Mouse (Mus musculus): ENCODE measurements around the gene Atp6v1a.

The Atp6v1a gene

GRCm38 (mm10) chr16:44058745-44059144 is 80.8 kb downstream of the Atp6v1a start:
- peak; percentile 61 for DNase-seq

DNA sequence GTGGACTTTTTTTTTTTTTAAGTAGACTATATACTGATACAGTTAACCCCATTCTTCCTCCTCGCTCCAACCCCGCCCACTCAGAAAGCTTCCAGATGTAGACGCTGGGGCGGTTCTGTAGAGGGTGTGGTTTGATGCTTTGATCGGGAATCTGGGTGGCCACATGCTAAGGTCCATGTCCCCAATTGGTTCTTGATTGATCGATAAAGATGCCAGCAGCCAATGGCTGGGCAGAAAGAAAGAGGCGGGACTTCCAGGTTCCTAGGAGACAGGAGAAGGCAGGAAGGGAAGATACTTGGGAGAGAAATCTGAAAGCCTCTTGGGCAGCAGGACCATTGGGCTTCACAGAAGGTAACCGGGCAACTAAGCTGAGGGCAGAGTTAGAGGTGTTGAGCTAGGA is 83.7 kb downstream of the Atp6v1a start:
- DNase-seq, result no peak

GRCm38 (mm10) chr16:44053265-44053664 is 86.2 kb downstream of the Atp6v1a start:
- no peak for DNase-seq

- DNase-seq, result no peak
Measured at GRCm38 (mm10) chr16:44052390-44052789, 87.1 kb downstream of the Atp6v1a start.

DNA sequence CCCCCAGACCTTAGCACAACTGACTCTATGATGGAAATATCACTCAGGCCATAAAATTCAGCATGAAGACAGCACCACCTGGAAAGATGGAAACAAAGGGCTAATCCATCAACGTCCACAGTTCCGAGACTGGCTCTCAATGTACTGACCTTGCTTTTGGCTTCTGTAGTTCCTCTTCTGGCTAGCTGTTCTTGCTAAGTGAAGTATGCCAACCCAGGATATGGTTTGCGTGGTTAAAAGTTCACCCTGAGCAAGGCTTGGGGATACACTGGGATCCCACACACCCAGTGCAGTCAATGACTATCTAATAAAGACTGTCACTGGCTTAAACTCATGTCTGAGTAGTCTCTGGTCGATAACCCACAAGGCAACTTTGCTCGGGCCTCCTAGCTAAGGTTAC is 89.4 kb downstream of the Atp6v1a start:
- no peak for DNase-seq

GRCm38 (mm10) chr16:44039112-44039511 is 100.4 kb downstream of the Atp6v1a start:
- no peak for DNase-seq
